In genomic region chr9:46014251-46014681, GRCm38 (mm10) we compare ENCODE assay signal across 1 mouse cellular context.
TF ChIP-seq lines count a peak whose summit lies in the region.

No protein-coding gene starts in this region.

TF ChIP-seq in MEL, 35 proteins besides CTCF, POLR2A, EP300 and RAD21 (continued from another document):
- TF ChIP-seq MYC (IDR thresholded peaks at IDR 0.05; ENCODE audit: low read depth, low read length) = no peak
- TF ChIP-seq ZKSCAN1 (IDR thresholded peaks at IDR 0.05; ENCODE audit: low read depth, low read length) = no peak
- no peak; the same call in 1 of the 2 replicates for TF ChIP-seq ETS1 (IDR thresholded peaks at IDR 0.05; ENCODE audit: low read depth, low read length)
- no peak for TF ChIP-seq ZC3H11A (IDR thresholded peaks at IDR 0.05; ENCODE audit: low read depth, low read length)
- TF ChIP-seq KAT2A (conservative IDR thresholded peaks at IDR 0.05; ENCODE audit: low read depth, low read length) = no peak
- TF ChIP-seq CHD1 (IDR thresholded peaks at IDR 0.05; ENCODE audit: low read depth, low read length) = no peak; the same call in 1 of the 2 replicates
- TF ChIP-seq GATA1 (IDR thresholded peaks at IDR 0.05; ENCODE audit: low read depth, low read length) = no peak
- no peak for TF ChIP-seq CHD2 (IDR thresholded peaks at IDR 0.05; ENCODE audit: low read length)
- no peak for TF ChIP-seq RCOR1 (IDR thresholded peaks at IDR 0.05; ENCODE audit: low read depth, low read length)
- no peak for TF ChIP-seq MEF2A (IDR thresholded peaks at IDR 0.05; ENCODE audit: extremely low read depth, insufficient replicate concordance, low read depth, low read length, poor library complexity, severe bottlenecking)
- TF ChIP-seq NELFE (IDR thresholded peaks at IDR 0.05; ENCODE audit: low read depth, low read length) = peak; percentile 58
- no peak for TF ChIP-seq E2F4 (IDR thresholded peaks at IDR 0.05; ENCODE audit: borderline replicate concordance, low read depth, low read length)
- no peak for TF ChIP-seq MAFK (IDR thresholded peaks at IDR 0.05; ENCODE audit: borderline replicate concordance, low read depth, low read length)
- TF ChIP-seq NRF1 (IDR thresholded peaks at IDR 0.05; ENCODE audit: insufficient read depth, low read depth, low read length, poor library complexity, severe bottlenecking) = 0 out of 2 replicates have a peak, but pooled peaks have one; percentile 9
- TF ChIP-seq TCF12 (IDR thresholded peaks at IDR 0.05; ENCODE audit: low read depth, low read length) = peak; percentile 23; the same call in 1 of the 2 replicates
- TF ChIP-seq GABPA (IDR thresholded peaks at IDR 0.05; ENCODE audit: low read depth, low read length) = no peak
- TF ChIP-seq TAL1 (IDR thresholded peaks at IDR 0.05; ENCODE audit: low read length) = no peak
